Mouse (Mus musculus): ENCODE data around the gene Vps4a. TPM values are rescaled to one million over a fixed set of nuclear protein-coding genes. Genes with fewer than 3 reads are reported as not detected.
A peak's percentile ranks its signal among the peaks of the same experiment; 100 is the strongest.

Gene Vps4a
- polyA plus RNA-seq, 1 experiment from 2014 or later: 62.9 TPM

GRCm38 (mm10) chr8:107036626-107037025 is 5.6 kb downstream of the Vps4a start:
- H3K9ac ChIP-seq (ENCODE audit: low read depth, low read length): no peak overlapping the region
- no peaks in the 10 kb centered on the region for H3K27me3 ChIP-seq (ENCODE audit: control insufficient read depth, insufficient read depth, low read length)
- H3K27ac ChIP-seq (ENCODE audit: low read depth, low read length): no peak overlapping the region
- WGBS: 79% methylated on average over 8 of the region's 8 CpGs
- no peak overlapping the region for H3K4me2 ChIP-seq (replicated peaks; ENCODE audit: low read depth, low read length)
- no peak for ATAC-seq (ENCODE audit: low FRiP score, low TSS enrichment)
- peaks cover 7% of the 10 kb centered on the region; the same call in 1 of the 2 replicates for H3K4me1 ChIP-seq (ENCODE audit: control insufficient read depth, insufficient read depth, low read length)
- H3K4me3 ChIP-seq (ENCODE audit: low read length): no peak overlapping the region
- peaks cover 40% of the 10 kb centered on the region for H3K36me3 ChIP-seq (ENCODE audit: control insufficient read depth, insufficient read depth, low read length)
- no peaks in the 10 kb centered on the region for H3K9me3 ChIP-seq (ENCODE audit: control insufficient read depth, low read length)

GRCm38 (mm10) chr8:107040632-107041031 is 9.6 kb downstream of the Vps4a start:
- Histone ChIP-seq H3K27me3 (ENCODE audit: control insufficient read depth, insufficient read depth, low read length) (no peaks in the 10 kb centered on the region), H3K4me2 (replicated peaks; ENCODE audit: low read depth, low read length) (no peak overlapping the region), H3K9ac (ENCODE audit: low read depth, low read length) (no peak overlapping the region), H3K4me1 (ENCODE audit: control insufficient read depth, insufficient read depth, low read length) (no peaks in the 10 kb centered on the region), H3K36me3 (ENCODE audit: control insufficient read depth, insufficient read depth, low read length) (peaks cover 80% of the 10 kb centered on the region), H3K9me3 (ENCODE audit: control insufficient read depth, low read length) (no peaks in the 10 kb centered on the region), H3K27ac (ENCODE audit: low read depth, low read length) (no peak overlapping the region), H3K4me3 (ENCODE audit: low read length) (no peak overlapping the region)
- 81% methylated on average over 7 of the region's 7 CpGs for whole genome bisulfite sequencing
- ATAC-seq (ENCODE audit: low FRiP score, low TSS enrichment): no peak

DNA sequence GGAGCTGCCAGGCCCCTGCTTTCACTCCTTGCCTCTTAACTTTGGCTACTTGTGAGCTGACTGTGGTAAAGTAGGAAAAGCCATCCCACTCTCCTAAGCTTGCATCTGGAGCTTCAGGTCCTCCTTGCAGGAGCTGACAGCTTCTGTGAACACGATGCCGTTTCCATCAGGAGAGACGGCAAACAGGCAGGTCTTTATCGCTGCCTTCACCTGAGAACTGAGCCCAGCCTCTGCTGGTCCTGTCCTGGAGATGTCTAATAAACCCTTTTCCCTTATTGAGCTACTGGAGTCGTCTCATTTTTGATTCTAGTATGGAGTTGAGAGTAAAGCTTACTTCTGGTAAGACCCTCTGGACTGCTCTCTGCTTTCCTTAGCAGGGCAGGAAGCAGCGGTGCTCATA is 14.5 kb downstream of the Vps4a start:
- no peak for ATAC-seq (ENCODE audit: low FRiP score, low TSS enrichment)

DNA sequence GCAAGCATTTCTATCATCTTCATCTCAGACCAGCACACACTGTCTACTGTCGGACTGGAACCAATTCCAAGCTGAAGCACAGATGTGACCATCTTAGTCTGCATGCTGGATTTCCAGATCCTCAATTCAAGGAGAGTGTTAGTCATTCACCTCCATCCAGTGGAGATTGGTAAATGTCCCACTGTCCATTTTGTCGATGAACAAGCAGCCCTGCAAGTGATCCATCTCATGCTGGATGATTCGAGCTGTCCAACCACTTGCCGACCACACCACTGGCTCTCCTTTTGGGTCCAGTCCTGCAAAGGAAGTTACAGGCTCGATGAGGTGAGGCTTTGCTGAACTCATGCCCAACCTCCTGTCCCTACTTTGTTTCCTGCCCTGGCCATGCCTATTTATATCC is 16.0 kb downstream of the Vps4a start:
- no peak overlapping the region for H3K4me3 ChIP-seq (ENCODE audit: low read length)
- H3K9me3 ChIP-seq (ENCODE audit: control insufficient read depth, low read length): no peaks in the 10 kb centered on the region
- no peaks in the 10 kb centered on the region for H3K27me3 ChIP-seq (ENCODE audit: control insufficient read depth, insufficient read depth, low read length)
- ATAC-seq (ENCODE audit: low FRiP score, low TSS enrichment): no peak
- H3K9ac ChIP-seq (ENCODE audit: low read depth, low read length): no peak overlapping the region; the same call in 1 of the 2 replicates
- H3K4me1 ChIP-seq (ENCODE audit: control insufficient read depth, insufficient read depth, low read length): 0 out of 2 replicates have a peak, but pooled peaks cover 6% of the 10 kb centered on the region
- peaks cover 73% of the 10 kb centered on the region for H3K36me3 ChIP-seq (ENCODE audit: control insufficient read depth, insufficient read depth, low read length)
- WGBS: 81% methylated on average over 5 of the region's 5 CpGs
- H3K4me2 ChIP-seq (replicated peaks; ENCODE audit: low read depth, low read length): peak overlapping the region; percentile 89; the same call in 1 of the 2 replicates
- H3K27ac ChIP-seq (ENCODE audit: low read depth, low read length): no peak overlapping the region

More for the DNA sequence above, 14.5 kb downstream of the Vps4a start:
- no peak overlapping the region for H3K9ac ChIP-seq (ENCODE audit: low read depth, low read length)
- H3K36me3 ChIP-seq (ENCODE audit: control insufficient read depth, insufficient read depth, low read length): peaks cover 76% of the 10 kb centered on the region
- H3K4me2 ChIP-seq (replicated peaks; ENCODE audit: low read depth, low read length): no peak overlapping the region
- WGBS: 92% methylated on average over 6 of the region's 6 CpGs
- 0 out of 2 replicates have a peak, but pooled peaks cover 6% of the 10 kb centered on the region for H3K4me1 ChIP-seq (ENCODE audit: control insufficient read depth, insufficient read depth, low read length)
- no peaks in the 10 kb centered on the region for H3K27me3 ChIP-seq (ENCODE audit: control insufficient read depth, insufficient read depth, low read length)
- H3K9me3 ChIP-seq (ENCODE audit: control insufficient read depth, low read length): no peaks in the 10 kb centered on the region
- no peak overlapping the region for H3K27ac ChIP-seq (ENCODE audit: low read depth, low read length)
- no peak overlapping the region for H3K4me3 ChIP-seq (ENCODE audit: low read length)

GRCm38 (mm10) chr8:107048061-107048941 is 17.3 kb downstream of the Vps4a start, which contains the start of gene Pdf:
Pdf (minus strand) TSS chr8:107048614.
- Histone ChIP-seq H3K27ac (ENCODE audit: low read depth, low read length) (peak within 1 kb of the TSS; percentile 97), H3K4me3 (ENCODE audit: low read length) (peak within 1 kb of the TSS; percentile 91), H3K4me2 (replicated peaks; ENCODE audit: low read depth, low read length) (peak within 1 kb of the TSS; percentile 89), H3K36me3 (ENCODE audit: control insufficient read depth, insufficient read depth, low read length) (peaks cover 73% of the 10 kb centered on the region), H3K9me3 (ENCODE audit: control insufficient read depth, low read length) (no peaks in the 10 kb centered on the region), H3K4me1 (ENCODE audit: control insufficient read depth, insufficient read depth, low read length) (0 out of 2 replicates have a peak, but pooled peaks cover 6% of the 10 kb centered on the region), H3K9ac (ENCODE audit: low read depth, low read length) (peak within 1 kb of the TSS; percentile 96), H3K27me3 (ENCODE audit: control insufficient read depth, insufficient read depth, low read length) (no peaks in the 10 kb centered on the region)
- peak; percentile 85 for ATAC-seq (ENCODE audit: low FRiP score, low TSS enrichment)
- WGBS: under 1% methylated on average over 87 of the region's 87 CpGs

DNA sequence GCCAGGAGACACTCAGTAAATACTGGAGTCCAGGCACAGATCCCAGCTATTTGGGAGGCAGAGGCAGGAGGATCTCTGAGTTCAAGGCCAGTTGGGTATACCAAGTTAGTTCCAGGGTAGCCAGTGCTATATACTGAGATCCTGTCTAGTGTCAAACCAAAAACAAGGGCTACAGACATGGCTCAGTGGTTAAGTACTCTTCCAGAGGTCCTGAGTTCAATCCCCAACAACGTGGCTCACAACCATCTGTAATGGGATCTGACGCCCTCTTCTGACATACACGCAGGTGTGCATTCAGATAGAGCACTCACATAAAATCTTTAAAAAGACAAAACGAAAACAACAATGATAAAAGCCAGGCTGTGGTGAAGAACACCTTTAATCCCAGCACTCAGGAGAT is 18.5 kb downstream of the Vps4a start:
- no peak for ATAC-seq (ENCODE audit: low FRiP score, low TSS enrichment)
- Histone ChIP-seq H3K27me3 (ENCODE audit: control insufficient read depth, insufficient read depth, low read length) (no peaks in the 10 kb centered on the region), H3K27ac (ENCODE audit: low read depth, low read length) (no peak overlapping the region; the same call in 1 of the 2 replicates), H3K36me3 (ENCODE audit: control insufficient read depth, insufficient read depth, low read length) (peaks cover 71% of the 10 kb centered on the region), H3K4me3 (ENCODE audit: low read length) (peak overlapping the region; percentile 91; the same call in 1 of the 2 replicates), H3K9me3 (ENCODE audit: control insufficient read depth, low read length) (no peaks in the 10 kb centered on the region), H3K9ac (ENCODE audit: low read depth, low read length) (no peak overlapping the region), H3K4me2 (replicated peaks; ENCODE audit: low read depth, low read length) (peak overlapping the region; percentile 89; the same call in 1 of the 2 replicates), H3K4me1 (ENCODE audit: control insufficient read depth, insufficient read depth, low read length) (0 out of 2 replicates have a peak, but pooled peaks cover 6% of the 10 kb centered on the region)
- 93% methylated on average over 4 of the region's 4 CpGs for WGBS

DNA sequence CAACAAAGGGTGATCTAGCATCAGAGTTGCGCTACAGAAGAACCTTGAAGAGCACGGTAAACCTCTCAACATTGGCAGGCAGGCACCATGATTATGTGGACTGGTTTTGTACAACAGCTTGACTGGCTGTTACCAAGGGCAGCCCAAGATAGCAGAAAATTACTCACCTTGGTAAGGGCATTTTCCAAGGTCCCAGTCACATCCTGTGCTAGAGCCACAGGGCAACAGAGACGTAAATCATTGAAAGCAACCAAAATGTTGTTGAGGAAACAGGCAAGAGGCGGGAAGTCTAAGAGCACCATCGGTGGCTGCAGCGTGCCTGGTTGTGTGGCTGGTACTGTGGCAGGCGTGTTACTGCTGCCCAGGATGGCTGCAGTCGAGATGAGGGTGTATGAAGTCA is 21.0 kb downstream of the Vps4a start:
- H3K4me2 ChIP-seq (replicated peaks; ENCODE audit: low read depth, low read length): no peak overlapping the region
- H3K27me3 ChIP-seq (ENCODE audit: control insufficient read depth, insufficient read depth, low read length): no peaks in the 10 kb centered on the region
- 0 out of 2 replicates have a peak, but pooled peaks cover 3% of the 10 kb centered on the region for H3K4me1 ChIP-seq (ENCODE audit: control insufficient read depth, insufficient read depth, low read length)
- no peak overlapping the region for H3K9ac ChIP-seq (ENCODE audit: low read depth, low read length)
- 96% methylated on average over 8 of the region's 8 CpGs for WGBS
- no peak for ATAC-seq (ENCODE audit: low FRiP score, low TSS enrichment)
- H3K27ac ChIP-seq (ENCODE audit: low read depth, low read length): no peak overlapping the region
- no peaks in the 10 kb centered on the region for H3K9me3 ChIP-seq (ENCODE audit: control insufficient read depth, low read length)
- H3K4me3 ChIP-seq (ENCODE audit: low read length): no peak overlapping the region
- peaks cover 51% of the 10 kb centered on the region for H3K36me3 ChIP-seq (ENCODE audit: control insufficient read depth, insufficient read depth, low read length)

GRCm38 (mm10) chr8:107056076-107056972 is 25.3 kb downstream of the Vps4a start, which contains the start of the genes Cog8 and Nip7:
Cog8 (minus strand) TSS chr8:107056689.
Nip7 (plus strand) TSS chr8:107056877.
- Histone ChIP-seq H3K9ac (ENCODE audit: low read depth, low read length) (peak within 1 kb of the TSS; percentile 91), H3K4me2 (replicated peaks; ENCODE audit: low read depth, low read length) (peak within 1 kb of the TSS; percentile 91), H3K9me3 (ENCODE audit: control insufficient read depth, low read length) (no peaks in the 10 kb centered on the region), H3K27ac (ENCODE audit: low read depth, low read length) (peak within 1 kb of the TSS; percentile 63; the same call in 1 of the 2 replicates), H3K27me3 (ENCODE audit: control insufficient read depth, insufficient read depth, low read length) (no peaks in the 10 kb centered on the region), H3K4me3 (ENCODE audit: low read length) (peak within 1 kb of the TSS; percentile 99), H3K4me1 (ENCODE audit: control insufficient read depth, insufficient read depth, low read length) (peaks cover 6% of the 10 kb centered on the region; the same call in 1 of the 2 replicates), H3K36me3 (ENCODE audit: control insufficient read depth, insufficient read depth, low read length) (peaks cover 51% of the 10 kb centered on the region)
- peak; percentile 91 for ATAC-seq (ENCODE audit: low FRiP score, low TSS enrichment)
- under 1% methylated on average over 88 of the region's 88 CpGs for WGBS
